Mouse (Mus musculus) cortical plate, adult 2 months (tissue): ENCODE data around the gene Mgst2.

Experiments
- CTCF ChIP-seq: fragments of 200-500 bp; IDR thresholded peaks from 2 replicates; pipeline ENCODE4 v1.5.1; 2011; ENCODE audit warnings: mild to moderate bottlenecking, control low read depth, low read length; ENCODE audit not compliant: insufficient read depth; ENCODE audit errors: extremely low read depth
- POLR2A ChIP-seq: fragments of 200-500 bp; IDR thresholded peaks from 2 replicates; pipeline ENCODE4 v1.6.1; 2011; ENCODE audit warnings: mild to moderate bottlenecking, low read length, control low read depth; ENCODE audit not compliant: insufficient read depth; ENCODE audit errors: extremely low read depth

DNA sequence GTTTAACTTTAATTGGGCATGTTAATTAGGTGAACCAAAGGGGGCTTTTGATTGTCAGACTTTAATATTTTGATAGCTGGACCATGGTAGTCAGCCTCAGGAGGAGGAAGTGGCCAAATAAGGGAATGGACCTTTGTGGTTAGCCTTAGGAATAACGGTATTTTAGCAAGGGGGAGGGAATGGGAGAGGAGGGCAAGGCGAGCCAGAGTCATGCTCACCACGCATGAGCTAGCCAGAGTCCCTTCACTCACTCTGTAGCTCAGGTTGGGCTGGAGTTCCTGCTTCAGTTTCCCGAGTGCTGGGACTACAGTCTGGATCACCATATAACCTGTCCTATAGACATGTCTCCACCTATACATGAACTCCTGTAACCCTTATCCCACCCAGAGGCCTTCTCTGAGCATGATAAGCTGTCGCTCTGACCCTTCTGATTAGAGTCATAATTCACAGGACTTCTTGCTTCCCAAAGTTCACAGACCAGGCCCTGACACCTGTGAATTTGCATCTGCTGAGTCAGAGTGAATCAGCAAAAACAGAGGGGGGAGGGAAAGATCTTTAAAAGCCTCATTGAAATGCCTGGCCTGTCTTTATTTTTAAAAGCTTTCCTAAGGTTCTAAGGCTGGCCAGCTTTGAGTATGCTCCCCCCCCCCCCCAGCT, 10.4 kb downstream of the Mgst2 start:
- TF ChIP-seq POLR2A (no peak), CTCF (no peak)
